Mouse (Mus musculus): Measurements from ENCODE around the gene Elovl5. TPM values are rescaled to one million over a fixed set of nuclear protein-coding genes. Genes with fewer than 3 reads are reported as not detected.

The Elovl5 gene
- polyA plus RNA-seq, 3 experiments from 2014 or later = 97.0 to 142 (median 135) TPM

GRCm38 (mm10) chr9:77928769-77929168, 11.6 kb downstream of the Elovl5 start:
- ATAC-seq = peak; percentile 55

- ATAC-seq = no peak
Measured at GRCm38 (mm10) chr9:77929296-77929695, 12.1 kb downstream of the Elovl5 start.

GRCm38 (mm10) chr9:77930036-77930859, 13.1 kb downstream of the Elovl5 start:
- no peak for ATAC-seq

GRCm38 (mm10) chr9:77930860-77931184, 13.7 kb downstream of the Elovl5 start:
- ATAC-seq = no peak

- ATAC-seq = no peak
Measured at GRCm38 (mm10) chr9:77931740-77932139, 14.6 kb downstream of the Elovl5 start.

GRCm38 (mm10) chr9:77935818-77936611, 18.9 kb downstream of the Elovl5 start:
- no peak for ATAC-seq

- ATAC-seq = peak; percentile 57
Measured at GRCm38 (mm10) chr9:77937875-77938274, 20.7 kb downstream of the Elovl5 start.

GRCm38 (mm10) chr9:77938761-77939553, 21.8 kb downstream of the Elovl5 start:
- ATAC-seq = peak; percentile 42

- ATAC-seq = no peak
Measured at GRCm38 (mm10) chr9:77939554-77939920, 22.4 kb downstream of the Elovl5 start.

- no peak for ATAC-seq
Measured at GRCm38 (mm10) chr9:77941058-77941457, 23.9 kb downstream of the Elovl5 start.

GRCm38 (mm10) chr9:77941836-77942235, 24.7 kb downstream of the Elovl5 start:
- no peak for ATAC-seq

GRCm38 (mm10) chr9:77942411-77942810, 25.2 kb downstream of the Elovl5 start:
- no peak for ATAC-seq

GRCm38 (mm10) chr9:77943316-77943715, 26.2 kb downstream of the Elovl5 start:
- no peak for ATAC-seq

GRCm38 (mm10) chr9:77944195-77944594, 27.0 kb downstream of the Elovl5 start:
- ATAC-seq = no peak

GRCm38 (mm10) chr9:77945792-77946666, 28.9 kb downstream of the Elovl5 start:
- ATAC-seq = no peak

- no peak for ATAC-seq
Measured at GRCm38 (mm10) chr9:77948214-77948613, 31.1 kb downstream of the Elovl5 start.

- no peak for ATAC-seq
Measured at GRCm38 (mm10) chr9:77949753-77950268, 32.6 kb downstream of the Elovl5 start.

- no peak for ATAC-seq
Measured at GRCm38 (mm10) chr9:77950841-77951475, 33.8 kb downstream of the Elovl5 start.

- ATAC-seq = no peak
Measured at GRCm38 (mm10) chr9:77951971-77952370, 34.8 kb downstream of the Elovl5 start.

- no peak for ATAC-seq
Measured at GRCm38 (mm10) chr9:77953053-77953452, 35.9 kb downstream of the Elovl5 start.

GRCm38 (mm10) chr9:77954496-77954895, 37.3 kb downstream of the Elovl5 start:
- ATAC-seq = peak; percentile 78
